Mouse (Mus musculus): Measurements from ENCODE around the gene Abcc12.

- peak; percentile 88 for TF ChIP-seq POLR2A (IDR thresholded peaks at IDR 0.05; ENCODE audit: control insufficient read depth, low read depth, low read length)
- TF ChIP-seq CTCF (IDR thresholded peaks at IDR 0.05; ENCODE audit: control insufficient read depth, insufficient read depth, insufficient replicate concordance, low read depth, low read length) = no peak
Measured at GRCm38 (mm10) chr8:86580458-86580857, at the start of gene Abcc12.
